Mouse (Mus musculus) layer of hippocampus, postnatal 36 days (tissue): ENCODE data around the gene Neurod2. TPM values are rescaled to one million over a fixed set of nuclear protein-coding genes. Genes with fewer than 3 reads are reported as not detected.

ENCODE experiments used
- DNase-seq, 2 experiments: peaks; one replicate each; pipeline ENCODE4 v3.0.0; 2022
- total RNA-seq, 2 experiments: library from RNA; stranded (reverse); gene quantifications; 2 replicates each; pipeline ENCODE4 v1.2.3; 2021

Gene Neurod2
- total RNA-seq, 2 experiments from 2014 or later: 156 to 162 TPM

DNA sequence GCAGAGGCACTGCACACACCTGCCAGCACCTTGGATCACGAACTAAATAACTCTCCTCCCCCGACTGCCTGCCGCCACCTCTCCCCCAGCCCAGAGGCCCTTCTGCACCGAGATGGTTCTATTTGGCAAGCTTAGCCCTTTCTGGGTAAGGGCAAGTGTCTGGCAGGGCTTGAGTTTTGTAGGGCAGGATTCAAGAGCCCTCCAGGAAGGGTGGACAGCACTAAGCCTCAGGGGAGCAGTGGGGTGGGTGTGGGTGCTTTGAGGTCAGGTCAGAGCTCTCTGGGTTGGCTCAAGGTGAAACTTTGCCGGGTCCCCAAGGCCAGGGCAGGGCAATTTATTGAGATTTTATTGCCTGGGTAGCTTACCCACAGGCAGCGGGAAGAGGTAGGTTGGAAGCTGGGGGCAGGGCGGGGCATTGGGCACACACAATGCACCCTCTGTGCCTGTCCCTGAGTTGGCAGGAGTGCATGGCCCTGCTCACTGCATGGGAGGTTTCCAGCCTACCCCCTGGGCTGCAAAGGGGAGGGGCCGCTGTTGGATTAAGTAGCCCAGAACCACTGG is 24.3 kb upstream of the Neurod2 start:
- peak; percentile 64 to 69 for DNase-seq

DNA sequence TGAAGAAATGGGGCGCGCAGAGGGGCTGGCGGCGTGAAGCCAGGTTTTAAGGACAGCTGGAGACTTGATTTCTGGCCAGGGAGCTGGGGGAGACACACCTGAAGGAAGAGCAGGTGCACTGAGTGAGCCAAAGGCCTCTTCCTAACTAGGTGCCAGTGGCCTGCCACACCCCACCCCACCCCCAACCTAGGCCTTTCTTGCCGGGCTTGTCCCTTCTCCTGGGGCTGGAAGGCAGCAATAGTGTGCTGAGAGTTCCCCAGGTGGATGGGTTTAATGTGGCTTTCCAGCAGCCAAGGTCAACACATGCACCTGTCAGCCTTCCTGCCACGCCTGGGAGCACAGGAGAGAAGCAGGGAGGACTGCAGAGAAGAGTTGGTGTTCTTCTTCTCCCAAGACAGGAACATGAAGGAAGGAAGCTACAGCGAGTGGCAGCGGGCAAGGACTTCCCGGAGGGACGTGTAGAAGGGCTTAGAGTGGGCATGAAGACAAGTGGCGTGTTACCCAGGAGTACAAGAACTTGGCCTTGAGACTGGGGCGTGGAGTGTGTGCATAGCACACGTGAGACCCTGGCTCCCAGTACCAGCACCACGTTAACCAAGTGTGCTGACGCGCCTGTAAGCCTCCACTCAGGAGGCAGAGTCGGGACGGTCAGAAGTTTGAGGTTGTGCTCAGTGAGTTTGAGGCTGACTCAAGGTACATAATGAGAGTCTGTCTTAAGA is 23.0 kb upstream of the Neurod2 start:
- DNase-seq: no peak

- DNase-seq: no peak
Measured at GRCm38 (mm10) chr11:98349308-98349707, 19.9 kb upstream of the Neurod2 start.

DNA sequence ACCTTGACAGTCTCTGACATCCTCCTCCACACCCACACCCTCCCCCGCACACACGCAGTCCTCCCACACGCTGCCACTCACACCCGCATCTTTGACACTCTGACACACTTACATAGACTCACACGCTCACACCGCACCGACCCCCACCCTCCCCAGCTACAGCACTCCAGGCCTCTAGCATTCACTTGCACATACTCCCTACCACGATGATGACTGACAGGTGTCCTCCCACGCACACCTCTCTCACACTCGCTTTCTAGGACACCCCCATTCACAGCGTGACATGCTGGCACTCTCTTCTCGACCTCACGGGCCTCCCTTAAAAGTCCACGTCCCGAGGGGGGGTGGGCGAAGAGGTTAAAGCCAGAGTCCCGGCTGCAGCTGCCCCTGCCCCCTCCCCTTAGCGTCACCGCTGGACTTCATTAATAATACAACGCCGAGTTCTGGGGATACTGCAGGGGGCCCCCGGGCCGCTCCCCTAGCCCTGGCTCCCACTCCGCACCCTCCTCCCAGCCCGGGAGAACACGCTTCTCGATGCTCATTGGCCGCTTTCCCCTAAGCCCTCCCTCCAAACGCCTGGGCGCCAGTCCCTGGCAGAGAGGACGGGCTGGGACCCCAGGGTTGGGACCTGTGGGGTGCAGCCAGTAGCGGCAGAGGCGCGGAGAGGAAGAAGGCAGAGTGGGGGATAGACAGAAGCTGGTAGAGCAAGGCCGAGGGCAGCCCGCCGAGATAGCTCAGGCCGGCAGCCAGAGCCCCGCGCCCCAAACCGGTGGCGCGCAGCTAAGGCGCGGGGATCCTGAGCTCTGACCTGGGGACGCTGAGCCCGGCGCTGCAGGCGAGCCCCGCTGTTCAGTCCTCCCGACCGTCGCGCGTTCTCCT is 18.9 kb upstream of the Neurod2 start, which contains the start of gene Ppp1r1b:
TSS of gene Ppp1r1b (plus strand) at position 322 of the 879 bp plus-strand sequence.
- DNase-seq: peak; percentile 71 to 80

DNA sequence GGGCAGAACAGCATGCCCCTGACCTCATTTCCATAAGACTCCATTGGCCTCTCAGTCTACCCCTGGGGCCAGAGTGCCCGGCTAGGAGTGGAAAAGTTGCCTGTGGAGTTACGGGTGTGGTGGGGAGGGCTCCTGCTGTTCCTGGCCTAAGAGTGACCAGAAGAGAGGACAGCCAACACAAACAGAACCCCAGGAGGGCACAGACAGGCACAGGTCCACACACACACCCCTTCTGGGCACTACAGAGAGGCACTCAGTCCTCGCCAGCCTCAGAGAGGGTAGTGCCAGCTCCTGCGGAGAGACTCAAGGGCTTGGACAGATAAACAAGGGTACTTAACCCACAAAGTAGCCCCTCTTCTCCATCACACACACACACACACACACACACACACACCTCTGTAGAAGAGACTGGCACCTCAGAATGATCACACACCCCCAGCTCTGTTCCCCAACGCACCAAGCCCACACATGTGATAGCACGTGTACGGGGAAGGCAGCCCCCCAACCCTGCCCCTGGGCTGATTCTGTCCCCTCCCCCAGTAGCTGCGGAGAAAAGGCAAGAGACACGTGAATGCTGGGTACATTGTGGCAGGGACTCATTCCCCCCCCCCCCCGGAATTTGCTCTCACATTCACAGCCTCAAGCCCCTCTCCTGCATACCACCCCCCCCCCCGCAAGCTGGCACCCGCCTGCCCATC is 18.1 kb upstream of the Neurod2 start:
- no peak for DNase-seq

DNA sequence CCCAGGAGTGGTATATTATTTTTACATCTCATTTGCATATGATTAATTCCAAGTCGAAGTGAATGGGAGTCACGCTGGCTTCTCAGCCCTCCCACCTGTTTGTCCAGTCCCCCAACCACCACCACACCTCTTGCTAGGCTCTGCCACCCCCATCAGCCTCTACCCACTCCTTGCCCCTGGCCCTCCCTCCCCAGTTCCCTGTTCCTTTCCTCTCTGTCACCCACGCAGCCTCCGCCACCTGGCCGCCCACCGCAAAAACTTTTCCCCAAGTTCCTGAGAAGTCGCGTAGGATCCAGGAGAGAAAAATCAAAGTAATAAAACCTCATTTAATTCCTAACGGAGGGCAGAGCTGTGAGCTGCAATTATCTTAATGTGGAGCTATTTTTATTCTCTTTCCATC is 16.7 kb upstream of the Neurod2 start:
- no peak for DNase-seq

- DNase-seq: peak; percentile 82 to 90
Measured at GRCm38 (mm10) chr11:98345253-98345652, 15.8 kb upstream of the Neurod2 start.

DNA sequence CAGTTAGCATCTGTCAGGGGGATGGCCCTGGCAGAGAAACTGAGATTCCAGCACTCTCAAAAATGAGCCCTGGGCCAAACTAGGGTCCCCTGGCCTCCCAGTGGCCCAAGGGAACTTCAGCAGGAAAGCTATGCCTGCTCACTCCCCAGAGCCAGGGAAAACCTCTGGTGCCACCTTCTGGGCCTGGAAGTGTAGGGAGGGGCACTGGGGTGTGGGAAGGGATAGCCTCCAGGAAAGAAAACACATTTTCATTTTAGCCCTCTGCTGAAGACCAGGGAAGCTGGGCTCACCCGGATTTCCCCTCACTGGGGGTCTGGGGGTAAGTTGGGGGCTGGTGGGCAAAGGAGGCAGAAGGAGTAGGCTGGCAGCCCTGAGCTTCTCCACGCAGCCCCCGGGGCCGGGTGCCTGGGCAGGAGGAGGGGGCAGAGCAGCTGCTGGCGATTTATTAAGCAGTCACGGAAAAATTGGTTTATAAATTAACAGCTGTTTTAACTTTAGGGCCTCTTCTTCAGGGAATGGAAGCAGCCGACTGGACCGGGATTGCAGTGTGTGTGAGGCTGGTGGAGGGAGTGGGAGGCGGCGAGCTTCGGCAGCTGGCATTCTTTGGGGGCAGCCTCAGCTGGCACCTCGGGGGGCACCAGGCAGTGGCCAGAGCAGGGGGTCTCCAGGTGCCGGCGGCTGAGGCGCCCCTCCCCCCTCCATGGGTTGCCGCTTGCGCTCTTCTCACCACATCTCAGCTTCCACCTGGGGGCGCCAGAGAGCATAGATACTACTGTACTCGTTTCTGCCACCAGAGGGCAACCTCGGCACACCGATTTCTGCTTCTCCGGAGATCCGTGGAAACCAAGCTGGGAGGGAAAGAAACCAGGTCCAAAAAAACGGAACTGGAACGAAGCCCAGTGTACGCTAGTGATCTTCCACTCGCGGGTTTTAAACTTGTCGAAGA is 12.8 kb upstream of the Neurod2 start:
- peak; percentile 96 to 98 for DNase-seq

GRCm38 (mm10) chr11:98341174-98341573 is 11.7 kb upstream of the Neurod2 start:
- DNase-seq: no peak

DNA sequence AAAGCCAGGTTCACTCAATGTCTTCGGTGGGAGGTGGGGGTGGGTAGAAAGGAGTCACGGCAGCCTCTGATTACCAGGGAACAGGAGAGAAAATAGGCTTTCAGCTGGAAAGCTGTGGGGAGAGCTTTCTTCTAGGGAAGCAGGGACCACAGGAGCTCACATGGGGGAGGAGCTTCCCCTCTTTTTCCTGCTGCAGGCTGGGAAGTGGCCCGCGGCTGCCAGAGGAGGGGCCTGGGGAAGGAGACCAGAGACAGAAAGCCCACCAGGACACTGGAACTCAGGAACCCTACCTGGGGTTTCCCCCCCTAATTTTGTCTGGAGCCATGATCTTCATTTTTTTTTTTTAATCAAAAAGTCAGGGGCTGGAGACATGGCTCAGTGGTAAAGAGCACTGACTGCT is 11.1 kb upstream of the Neurod2 start:
- no peak for DNase-seq

DNA sequence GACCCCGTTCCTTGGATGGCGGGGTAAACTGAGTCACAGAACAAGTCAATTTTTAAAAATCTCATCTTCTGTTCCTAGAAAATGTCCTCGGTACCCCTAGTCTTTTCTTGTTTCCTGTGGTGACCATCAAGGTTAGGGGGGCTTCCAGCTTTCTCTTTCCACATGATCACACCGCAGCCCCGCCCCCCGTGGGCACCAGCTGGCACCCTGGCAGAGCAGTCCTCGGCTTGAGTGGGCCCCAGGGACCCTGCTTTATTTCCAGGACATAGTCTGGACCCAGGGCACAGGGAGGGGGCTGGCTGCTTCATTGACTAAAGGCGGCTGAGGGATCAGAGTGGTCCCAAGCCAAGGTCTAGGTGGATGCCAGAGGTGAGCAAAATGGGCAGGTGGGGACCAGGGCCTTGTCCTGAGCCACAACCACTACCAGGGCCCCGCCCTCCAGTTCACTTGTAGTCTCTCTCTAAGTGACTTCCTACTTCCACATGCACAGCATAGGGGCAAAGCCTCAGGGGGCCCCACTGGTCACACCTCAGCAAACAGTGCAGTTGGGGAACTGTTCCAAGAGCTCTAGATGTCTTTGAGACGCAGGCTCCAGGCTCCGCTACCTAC is 10.3 kb upstream of the Neurod2 start:
- DNase-seq: no peak

DNA sequence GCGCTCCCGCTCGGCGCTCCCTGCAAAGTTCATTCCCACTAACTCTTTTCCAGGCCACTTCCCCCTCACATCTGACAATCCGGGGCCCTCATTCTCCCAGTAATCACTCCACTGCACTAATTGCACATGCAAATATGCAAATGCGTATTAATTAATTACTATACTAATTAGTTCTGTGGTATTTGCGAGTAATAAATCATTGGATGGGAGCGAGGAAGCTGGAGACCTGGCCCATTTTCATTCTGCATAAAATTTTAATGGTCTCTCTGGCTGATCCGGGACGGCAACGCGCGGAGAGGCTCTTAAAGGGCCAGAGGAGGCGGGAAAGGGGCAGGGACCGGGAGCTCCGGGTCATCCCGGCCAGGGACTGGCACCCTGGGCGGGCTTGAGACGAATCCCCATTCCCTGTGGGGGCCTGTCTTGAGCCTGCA is 9.6 kb upstream of the Neurod2 start:
- no peak for DNase-seq

DNA sequence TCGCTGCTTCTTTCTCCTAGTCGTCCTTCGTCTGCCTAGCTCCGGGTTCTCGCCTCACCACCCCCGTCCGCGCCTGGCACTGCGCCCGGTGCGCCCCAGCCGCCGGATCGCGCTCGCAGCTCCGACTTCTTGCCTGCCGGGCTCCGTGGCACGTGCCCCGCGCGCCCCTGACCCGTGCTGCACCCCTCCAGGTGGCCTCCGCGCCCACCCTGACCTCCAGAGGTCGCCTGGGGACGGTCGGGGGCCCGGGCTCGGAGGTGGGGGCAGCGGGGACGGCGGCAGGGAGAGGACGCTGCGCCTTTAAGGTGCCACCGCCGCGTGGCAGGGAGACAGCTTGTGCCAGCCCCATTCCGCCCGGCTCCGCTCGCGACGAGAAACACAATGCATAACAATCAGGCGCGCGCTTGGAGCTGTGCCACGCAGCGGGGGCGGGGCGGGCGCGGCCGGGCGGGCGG is 9.1 kb upstream of the Neurod2 start:
- peak; percentile 85 to 86 for DNase-seq

DNA sequence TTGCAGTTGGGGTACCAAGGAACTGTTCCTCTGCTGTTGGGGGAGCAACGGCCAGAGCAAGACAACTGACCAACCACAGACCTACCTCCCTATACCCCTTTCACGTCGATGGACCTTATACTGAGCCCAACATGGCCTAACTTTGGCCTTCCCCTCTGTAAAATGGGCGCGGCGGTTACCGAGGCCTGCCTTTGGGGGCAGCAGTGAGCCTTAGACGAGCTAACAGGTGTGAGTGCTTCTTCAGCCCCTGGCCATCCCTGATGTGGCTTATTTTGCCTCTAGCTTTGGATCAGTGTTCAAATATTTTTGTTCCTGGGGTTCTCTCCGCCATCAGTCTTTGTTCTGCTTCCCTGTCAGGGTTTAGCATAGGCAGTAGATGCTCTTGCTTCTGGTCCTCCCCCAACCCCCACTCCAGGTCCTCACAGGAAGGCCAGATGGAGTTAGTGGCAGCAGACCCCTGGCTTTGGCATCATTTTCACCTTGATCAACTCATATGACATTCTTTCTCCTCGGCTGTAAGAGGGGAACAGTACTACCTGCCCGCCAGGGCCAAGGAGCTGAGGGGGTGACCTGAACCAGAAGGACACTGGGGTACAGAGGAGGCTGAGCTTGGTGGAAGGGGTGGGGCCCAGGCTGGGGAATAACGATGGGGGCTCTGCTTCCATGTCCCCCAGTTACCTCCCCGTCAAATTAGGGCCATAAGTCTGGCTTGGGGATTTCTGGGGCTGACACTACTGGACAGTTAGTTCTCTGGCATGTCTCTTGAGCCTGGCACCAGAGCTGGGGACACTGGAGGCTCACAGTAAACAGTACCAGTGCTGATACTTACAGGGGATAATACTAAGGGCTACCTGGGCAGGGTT is 7.0 kb upstream of the Neurod2 start:
- DNase-seq: no peak

GRCm38 (mm10) chr11:98335250-98335649 is 5.8 kb upstream of the Neurod2 start:
- DNase-seq: no peak

DNA sequence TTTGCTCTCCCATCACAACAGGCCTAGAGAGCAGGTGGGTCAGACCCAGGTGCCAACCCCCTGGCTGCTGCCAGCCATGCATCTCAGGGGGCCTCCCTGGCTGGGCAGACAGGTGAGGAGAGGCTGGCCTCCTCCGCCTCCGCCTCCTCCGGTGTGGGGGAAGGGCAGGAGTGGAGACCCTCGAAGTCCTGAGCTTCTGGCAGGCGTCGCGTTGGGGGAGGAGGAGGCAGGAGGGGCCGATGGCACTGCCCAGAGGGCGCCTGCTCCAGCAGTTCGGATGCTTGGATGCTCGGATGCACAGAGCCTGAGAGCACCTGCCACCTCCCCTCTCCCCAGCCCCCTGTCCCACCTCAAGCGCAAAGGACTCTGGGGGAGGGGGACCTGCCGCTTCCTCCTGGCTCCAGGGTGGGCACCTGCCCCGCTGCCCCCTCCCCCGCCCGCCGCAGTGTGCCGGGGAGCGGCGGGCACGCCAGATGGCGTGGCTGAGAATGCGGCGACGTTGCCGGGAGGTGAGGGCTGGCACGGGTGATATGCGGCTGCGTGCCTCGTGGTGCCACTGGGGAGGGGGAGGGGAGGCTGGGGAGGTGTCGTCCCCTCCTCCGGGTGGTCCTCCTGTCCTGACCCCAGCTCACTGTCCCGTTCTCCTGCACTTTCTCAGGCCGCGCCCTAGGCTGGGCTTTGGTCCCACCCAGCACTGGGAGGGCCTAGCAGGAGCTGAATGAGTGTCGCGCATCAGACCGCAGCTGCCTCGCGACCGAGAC is 4.7 kb upstream of the Neurod2 start:
- no peak for DNase-seq

DNA sequence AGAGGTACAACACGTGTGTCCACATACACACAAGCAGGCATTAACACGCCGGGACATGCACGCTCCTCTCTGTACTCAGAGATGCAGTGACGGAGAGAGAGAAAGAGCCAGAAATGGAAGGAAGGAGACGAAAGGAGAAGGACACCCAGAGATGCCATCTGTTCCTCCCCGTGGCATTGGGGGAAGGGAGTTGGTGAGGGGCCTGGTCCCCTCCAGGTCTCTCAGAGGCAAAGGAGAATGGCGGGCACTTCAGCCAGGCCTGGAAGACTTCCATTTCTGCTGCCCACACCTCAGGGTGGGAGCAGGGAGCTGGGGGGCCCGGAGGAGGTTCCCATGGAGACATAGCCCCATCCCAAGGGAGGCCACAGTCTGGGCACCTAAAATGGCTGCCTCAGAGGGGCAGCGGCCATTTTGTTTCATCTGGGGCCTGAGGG is 3.8 kb upstream of the Neurod2 start:
- DNase-seq: no peak

DNA sequence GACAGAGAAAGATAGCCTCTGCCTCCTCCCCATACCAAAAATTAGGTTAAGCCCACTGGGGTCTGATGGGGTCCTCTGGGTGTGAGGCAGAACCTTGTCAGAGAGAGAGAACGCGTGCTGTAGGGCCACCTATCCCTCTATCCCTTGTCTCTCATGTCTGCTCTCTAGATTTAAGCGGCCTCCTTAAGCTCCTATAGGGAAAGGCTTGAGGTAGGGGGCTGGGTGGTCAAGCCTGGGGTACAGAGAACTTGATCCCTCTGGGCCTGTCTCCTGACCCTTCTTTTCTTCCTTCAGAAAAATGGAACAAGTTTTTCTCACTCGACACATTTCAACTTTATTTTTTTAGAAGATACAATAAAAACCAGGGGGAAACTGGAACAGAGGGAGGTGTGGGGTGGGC is 3.4 kb upstream of the Neurod2 start:
- DNase-seq: no peak

DNA sequence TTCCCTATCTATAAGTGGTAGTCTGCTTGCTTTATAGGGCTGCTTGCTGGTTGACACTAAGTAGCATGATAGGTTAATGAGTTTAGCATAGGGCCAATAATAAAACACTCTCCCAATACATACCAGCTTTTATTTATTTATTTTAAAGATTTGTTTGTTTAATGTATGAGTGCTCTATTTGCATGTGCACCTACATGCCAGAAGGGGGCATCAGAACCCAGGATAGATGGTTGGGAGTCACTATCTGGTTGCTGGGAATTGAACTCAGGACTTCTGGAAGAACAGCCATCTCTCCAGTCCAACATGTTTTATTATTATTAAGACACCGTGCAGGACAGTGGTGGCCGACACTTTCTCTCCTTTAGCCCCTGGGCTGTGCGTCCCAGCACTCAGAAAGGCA is 2.7 kb upstream of the Neurod2 start:
- DNase-seq: no peak
